Mouse (Mus musculus): ENCODE results near the gene Rps18. TPM values are rescaled to one million over a fixed set of nuclear protein-coding genes. Genes with fewer than 3 reads are reported as not detected.
A peak's percentile ranks its signal among the peaks of the same experiment; 100 is the strongest.
"Not testable (repeated sequence)": the region's sequence is repeated elsewhere in the genome, so short reads cannot be mapped to it uniquely, and the experiment has no call there.

Gene Rps18
- polyA plus RNA-seq (2014; fragmentation: Nextera tagmentation; extraction: Ambion mirVana) = 1,159 and 1,302 TPM in 2 replicates

DNA sequence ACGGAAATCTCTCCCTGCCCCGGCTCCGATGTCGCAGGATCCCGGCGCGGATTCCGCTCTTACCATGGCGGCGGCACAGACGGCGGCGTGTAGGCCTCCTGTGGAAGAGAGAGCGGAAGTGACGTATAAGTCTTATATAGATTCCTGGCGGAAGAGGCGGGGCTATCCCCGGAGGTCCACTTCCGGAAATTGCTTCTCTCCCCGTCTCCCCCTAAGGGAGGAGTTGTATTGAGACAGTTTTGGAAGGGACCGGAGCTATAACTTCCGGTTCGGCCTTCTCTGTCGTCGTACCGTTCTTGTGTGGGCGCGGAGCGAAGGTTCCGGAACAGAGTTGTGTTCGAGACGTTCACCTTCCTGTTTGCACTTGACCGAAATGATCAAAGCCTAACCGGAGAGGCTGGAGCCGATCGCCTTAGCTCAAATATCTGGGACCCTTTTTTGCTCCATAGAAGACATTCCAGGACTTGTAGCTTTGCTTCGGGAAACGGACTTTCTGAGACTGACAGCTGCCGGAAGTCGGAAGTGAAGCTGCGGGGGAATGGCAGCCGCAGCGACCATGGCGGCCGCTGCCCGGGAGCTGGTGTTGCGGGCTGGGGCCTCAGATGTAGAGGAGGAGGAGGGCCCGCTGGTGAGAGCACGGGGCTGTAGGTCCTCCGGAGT, at the start of gene Rps18, which contains the start of gene Vps52:
TSS of gene Rps18 (minus strand) at position 447 of the 660 bp plus-strand sequence.
TSS of gene Vps52 (plus strand) at position 258 of the 660 bp plus-strand sequence.
- Histone ChIP-seq H3K36me3 (ENCODE audit: control insufficient read depth, insufficient read depth, low read length) (peaks cover 24% of the 10 kb centered on the region), H3K9me3 (ENCODE audit: control insufficient read depth, low read length) (no peaks in the 10 kb centered on the region), H3K4me3 (ENCODE audit: low read depth, low read length) (peak within 1 kb of the TSS; percentile 98), H3K27me3 (ENCODE audit: control insufficient read depth, insufficient read depth, low read length) (no peaks in the 10 kb centered on the region), H3K4me1 (ENCODE audit: control insufficient read depth, insufficient read depth, low read length) (peaks cover 44% of the 10 kb centered on the region), H3K9ac (ENCODE audit: low read length) (peak within 1 kb of the TSS; percentile 99), H3K4me2 (peak within 1 kb of the TSS; percentile 99), H3K27ac (ENCODE audit: low read depth, low read length) (peak within 1 kb of the TSS; percentile 84)
- under 1% methylated on average over 50 of the region's 50 CpGs for WGBS
- DNase-seq (ENCODE audit: low spot score, missing footprints) (peak; percentile 100), ATAC-seq (ENCODE audit: low FRiP score) (peak; percentile 88)

DNA sequence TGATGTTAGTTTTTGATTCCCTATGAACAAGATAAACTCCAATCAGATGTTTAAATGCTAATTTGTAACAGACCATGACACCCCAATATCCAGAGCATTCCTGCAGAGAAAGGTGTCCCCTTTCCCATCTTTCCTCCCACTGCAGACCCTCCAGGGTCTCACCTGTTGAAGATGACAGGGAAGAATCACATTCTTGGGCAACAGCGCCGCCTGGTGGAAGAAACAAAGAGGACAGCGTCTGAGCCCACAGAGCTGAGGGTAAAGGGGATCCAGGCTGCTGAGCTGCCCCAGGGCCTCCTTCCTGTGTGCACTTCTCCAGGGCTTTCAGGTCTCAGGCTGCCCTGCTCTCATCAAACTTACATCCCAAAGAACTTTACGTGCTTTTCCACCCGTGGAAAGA, 47.6 kb upstream of the Rps18 start:
- H3K27ac ChIP-seq (ENCODE audit: low read depth, low read length) = no peak overlapping the region
- 9% methylated on average over 5 of the region's 5 CpGs for WGBS
- H3K4me1 ChIP-seq (ENCODE audit: control insufficient read depth, insufficient read depth, low read length) = no peaks in the 10 kb centered on the region
- H3K36me3 ChIP-seq (ENCODE audit: control insufficient read depth, insufficient read depth, low read length) = no peaks in the 10 kb centered on the region
- peak; percentile 96 for DNase-seq (ENCODE audit: low spot score, missing footprints)
- H3K9me3 ChIP-seq (ENCODE audit: control insufficient read depth, low read length) = no peaks in the 10 kb centered on the region
- ATAC-seq (ENCODE audit: low FRiP score) = no peak
- peaks cover 12% of the 10 kb centered on the region for H3K27me3 ChIP-seq (ENCODE audit: control insufficient read depth, insufficient read depth, low read length)
- H3K4me2 ChIP-seq = no peak overlapping the region
- no peak overlapping the region for H3K4me3 ChIP-seq (ENCODE audit: low read depth, low read length)
- H3K9ac ChIP-seq (ENCODE audit: low read length) = no peak overlapping the region

DNA sequence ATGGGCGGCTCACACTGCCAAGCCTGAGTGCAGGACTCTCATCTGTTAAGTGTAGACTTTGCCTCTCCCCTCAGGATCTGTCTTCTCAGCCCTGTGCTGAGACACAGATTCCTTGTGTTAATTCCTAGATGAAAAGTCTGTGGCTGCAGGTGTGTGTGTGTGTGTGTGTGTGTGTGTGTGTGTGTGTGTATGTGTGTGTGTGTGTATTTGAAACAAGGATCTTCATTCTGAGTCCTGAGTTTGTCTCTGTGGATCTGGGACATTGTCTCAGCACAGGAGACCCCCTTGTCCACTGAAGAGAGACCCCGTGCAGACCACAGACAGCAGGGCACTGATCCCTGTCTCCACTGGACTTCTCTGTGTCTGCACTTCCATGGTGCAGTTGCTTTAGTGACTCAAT, 45.0 kb upstream of the Rps18 start:
- not testable (repeated sequence) for H3K9me3 ChIP-seq (ENCODE audit: control insufficient read depth, low read length); H3K36me3 ChIP-seq (ENCODE audit: control insufficient read depth, insufficient read depth, low read length); H3K27ac ChIP-seq (ENCODE audit: low read depth, low read length); DNase-seq (ENCODE audit: low spot score, missing footprints); H3K4me1 ChIP-seq (ENCODE audit: control insufficient read depth, insufficient read depth, low read length); H3K4me2 ChIP-seq; H3K9ac ChIP-seq (ENCODE audit: low read length); H3K4me3 ChIP-seq (ENCODE audit: low read depth, low read length); ATAC-seq (ENCODE audit: low FRiP score)
- H3K27me3 ChIP-seq (ENCODE audit: control insufficient read depth, insufficient read depth, low read length) = peaks cover 12% of the 10 kb centered on the region
- WGBS = 58% methylated on average over 2 of the region's 2 CpGs

DNA sequence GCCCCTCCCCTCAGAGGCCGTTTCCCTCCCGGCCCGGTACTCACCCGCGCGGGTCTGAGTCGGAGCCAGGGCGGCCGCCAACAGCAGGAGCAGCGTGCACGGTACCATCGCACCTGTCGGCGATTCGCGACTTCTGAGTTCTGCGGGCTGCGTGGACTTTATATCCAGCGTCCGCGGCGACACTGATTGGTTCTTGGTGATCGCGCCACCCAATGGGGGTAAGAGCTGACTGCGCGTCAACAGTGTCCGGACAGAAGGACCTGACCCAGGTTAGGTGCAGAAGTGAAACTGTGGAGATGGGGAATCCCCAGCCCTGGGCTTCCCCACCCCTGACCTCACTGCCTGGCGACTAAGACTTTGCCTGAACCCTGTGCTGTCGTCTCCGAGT, 44.3 kb upstream of the Rps18 start, which contains the start of gene H2-K1:
TSS of gene H2-K1 (minus strand) at position 198 of the 388 bp plus-strand sequence.
- Histone ChIP-seq H3K4me2 (peak within 1 kb of the TSS; percentile 97), H3K27ac (ENCODE audit: low read depth, low read length) (no peak within 1 kb of the TSS), H3K4me3 (ENCODE audit: low read depth, low read length) (peak within 1 kb of the TSS; percentile 56), H3K4me1 (ENCODE audit: control insufficient read depth, insufficient read depth, low read length) (no peaks in the 10 kb centered on the region), H3K27me3 (ENCODE audit: control insufficient read depth, insufficient read depth, low read length) (peaks cover 12% of the 10 kb centered on the region), H3K9ac (ENCODE audit: low read length) (peak within 1 kb of the TSS; percentile 65), H3K9me3 (ENCODE audit: control insufficient read depth, low read length) (no peaks in the 10 kb centered on the region), H3K36me3 (ENCODE audit: control insufficient read depth, insufficient read depth, low read length) (no peaks in the 10 kb centered on the region)
- under 1% methylated on average over 30 of the region's 30 CpGs for WGBS
- peak; percentile 92 for DNase-seq (ENCODE audit: low spot score, missing footprints)
- ATAC-seq (ENCODE audit: low FRiP score) = peak; percentile 76

DNA sequence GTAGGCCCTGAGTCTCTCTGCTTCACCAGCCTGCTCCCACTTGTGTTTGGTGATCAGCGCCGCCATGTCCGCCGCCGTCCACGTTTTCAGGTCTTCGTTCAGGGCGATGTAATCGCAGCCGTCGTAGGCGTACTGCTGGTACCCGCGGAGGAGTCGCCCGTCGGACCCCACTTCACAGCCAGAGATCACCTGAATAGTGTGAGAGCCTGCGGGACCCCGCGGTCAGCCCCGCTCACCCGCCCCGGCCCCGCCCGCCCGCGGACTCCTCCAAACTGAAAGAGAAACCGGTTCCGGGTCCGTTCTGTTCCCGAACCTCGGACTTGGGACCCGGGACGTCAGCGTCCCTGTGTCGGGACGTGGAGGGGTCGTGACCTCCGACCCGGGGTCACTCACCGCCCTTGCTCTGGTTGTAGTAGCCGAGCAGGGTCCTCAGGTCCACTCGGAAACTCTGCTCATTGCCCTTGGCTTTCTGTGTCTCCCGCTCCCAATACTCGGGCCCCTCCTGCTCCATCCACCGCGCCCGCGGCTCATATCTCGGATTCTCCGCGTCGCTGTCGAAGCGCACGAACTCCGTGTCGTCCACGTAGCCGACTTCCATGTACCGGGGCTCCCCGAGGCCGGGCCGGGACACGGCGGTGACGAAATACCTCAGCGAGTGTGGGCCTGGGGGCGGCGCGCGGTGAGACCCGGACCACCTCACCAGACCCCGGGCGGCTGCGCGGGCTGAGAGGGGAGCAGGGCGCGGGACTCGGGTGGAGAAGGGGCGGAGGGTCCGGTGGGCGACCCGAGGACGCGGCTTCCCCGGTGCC, 43.7 kb upstream of the Rps18 start:
- H3K9me3 ChIP-seq (ENCODE audit: control insufficient read depth, low read length) = no peaks in the 10 kb centered on the region
- peak overlapping the region; percentile 97 for H3K4me2 ChIP-seq
- peak overlapping the region; percentile 65 for H3K9ac ChIP-seq (ENCODE audit: low read length)
- ATAC-seq (ENCODE audit: low FRiP score) (peak; percentile 78), DNase-seq (ENCODE audit: low spot score, missing footprints) (peak; percentile 93)
- no peak overlapping the region for H3K27ac ChIP-seq (ENCODE audit: low read depth, low read length)
- H3K36me3 ChIP-seq (ENCODE audit: control insufficient read depth, insufficient read depth, low read length) = no peaks in the 10 kb centered on the region
- peak overlapping the region; percentile 56 for H3K4me3 ChIP-seq (ENCODE audit: low read depth, low read length)
- H3K4me1 ChIP-seq (ENCODE audit: control insufficient read depth, insufficient read depth, low read length) = no peaks in the 10 kb centered on the region
- WGBS = 4% methylated on average over 87 of the region's 87 CpGs
- H3K27me3 ChIP-seq (ENCODE audit: control insufficient read depth, insufficient read depth, low read length) = peaks cover 12% of the 10 kb centered on the region

DNA sequence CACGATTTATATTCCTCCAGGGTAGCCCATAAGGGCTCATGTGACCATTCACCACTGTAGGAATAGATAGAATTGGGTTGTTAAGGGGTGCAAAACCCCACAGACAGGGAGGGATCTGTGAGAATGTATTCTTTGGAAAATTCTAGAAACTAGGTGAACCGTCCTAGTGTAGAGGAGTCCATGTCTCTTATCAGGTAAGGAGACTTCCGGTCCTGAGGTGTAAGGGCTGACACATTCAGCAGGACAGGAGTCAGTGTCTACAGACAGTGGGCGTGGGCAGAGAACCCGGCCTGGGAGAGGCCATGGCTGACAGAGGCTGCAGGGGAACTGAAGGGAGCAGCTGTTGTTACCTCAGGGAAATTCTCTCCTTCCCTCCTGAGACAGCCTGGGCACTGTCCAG, 42.9 kb upstream of the Rps18 start:
- not testable (repeated sequence) for H3K36me3 ChIP-seq (ENCODE audit: control insufficient read depth, insufficient read depth, low read length); H3K4me2 ChIP-seq; H3K27ac ChIP-seq (ENCODE audit: low read depth, low read length); H3K9ac ChIP-seq (ENCODE audit: low read length); H3K4me3 ChIP-seq (ENCODE audit: low read depth, low read length); H3K9me3 ChIP-seq (ENCODE audit: control insufficient read depth, low read length); ATAC-seq (ENCODE audit: low FRiP score); H3K4me1 ChIP-seq (ENCODE audit: control insufficient read depth, insufficient read depth, low read length)
- peak; percentile 87 for DNase-seq (ENCODE audit: low spot score, missing footprints)
- H3K27me3 ChIP-seq (ENCODE audit: control insufficient read depth, insufficient read depth, low read length) = peaks cover 12% of the 10 kb centered on the region
- 66% methylated on average over 5 of the region's 5 CpGs for WGBS

DNA sequence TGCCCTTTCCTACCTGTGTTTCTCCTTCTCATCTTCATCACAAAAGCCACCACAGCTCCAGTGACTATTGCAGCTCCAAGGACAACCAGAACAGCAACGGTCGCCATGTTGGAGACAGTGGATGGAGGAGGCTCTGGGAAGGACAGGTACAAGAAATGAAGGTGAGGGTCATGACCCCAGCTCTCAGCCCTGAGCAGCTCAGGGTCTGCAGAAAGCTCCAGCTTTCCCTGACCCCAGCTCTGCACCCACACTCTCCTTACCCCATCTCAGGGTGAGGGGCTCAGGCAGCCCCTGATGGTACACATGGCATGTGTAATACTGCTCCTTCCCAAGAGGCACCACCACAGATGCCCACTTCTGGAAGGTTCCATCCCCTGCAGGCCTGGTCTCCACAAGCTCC, 41.2 kb upstream of the Rps18 start:
- H3K9me3 ChIP-seq (ENCODE audit: control insufficient read depth, low read length); H3K4me2 ChIP-seq; H3K27ac ChIP-seq (ENCODE audit: low read depth, low read length); H3K4me3 ChIP-seq (ENCODE audit: low read depth, low read length); ATAC-seq (ENCODE audit: low FRiP score); DNase-seq (ENCODE audit: low spot score, missing footprints); H3K9ac ChIP-seq (ENCODE audit: low read length); H3K36me3 ChIP-seq (ENCODE audit: control insufficient read depth, insufficient read depth, low read length); H3K4me1 ChIP-seq (ENCODE audit: control insufficient read depth, insufficient read depth, low read length): not testable (repeated sequence)
- peaks cover 12% of the 10 kb centered on the region for H3K27me3 ChIP-seq (ENCODE audit: control insufficient read depth, insufficient read depth, low read length)
- WGBS = 85% methylated on average over 2 of the region's 2 CpGs

DNA sequence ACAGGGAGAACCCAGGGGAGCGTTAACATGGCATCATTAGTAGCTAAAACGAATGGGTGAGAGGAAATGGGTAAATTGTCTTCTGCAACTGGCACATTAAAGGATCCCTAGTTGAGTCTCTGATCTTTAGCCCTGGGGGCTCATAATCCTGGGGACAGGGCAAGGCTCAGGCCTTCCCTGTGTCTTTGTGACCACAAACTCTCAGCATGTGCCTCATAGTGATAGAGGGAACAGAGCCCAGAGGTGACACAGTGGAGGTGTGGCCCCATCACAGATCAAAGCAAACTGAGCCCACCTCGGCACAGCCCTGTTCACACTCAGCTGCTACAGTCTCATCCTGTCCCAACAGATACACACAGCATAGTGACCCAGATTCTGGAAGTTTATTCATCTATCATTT, 39.9 kb upstream of the Rps18 start:
- DNase-seq (ENCODE audit: low spot score, missing footprints) = no peak
- Histone ChIP-seq H3K36me3 (ENCODE audit: control insufficient read depth, insufficient read depth, low read length) (no peaks in the 10 kb centered on the region), H3K27me3 (ENCODE audit: control insufficient read depth, insufficient read depth, low read length) (peaks cover 12% of the 10 kb centered on the region), H3K4me1 (ENCODE audit: control insufficient read depth, insufficient read depth, low read length) (no peaks in the 10 kb centered on the region), H3K9me3 (ENCODE audit: control insufficient read depth, low read length) (no peaks in the 10 kb centered on the region), H3K27ac (ENCODE audit: low read depth, low read length) (no peak overlapping the region), H3K4me3 (ENCODE audit: low read depth, low read length) (no peak overlapping the region), H3K9ac (ENCODE audit: low read length) (no peak overlapping the region), H3K4me2 (no peak overlapping the region)
- no peak for ATAC-seq (ENCODE audit: low FRiP score)
- 76% methylated on average over 3 of the region's 3 CpGs for WGBS

DNA sequence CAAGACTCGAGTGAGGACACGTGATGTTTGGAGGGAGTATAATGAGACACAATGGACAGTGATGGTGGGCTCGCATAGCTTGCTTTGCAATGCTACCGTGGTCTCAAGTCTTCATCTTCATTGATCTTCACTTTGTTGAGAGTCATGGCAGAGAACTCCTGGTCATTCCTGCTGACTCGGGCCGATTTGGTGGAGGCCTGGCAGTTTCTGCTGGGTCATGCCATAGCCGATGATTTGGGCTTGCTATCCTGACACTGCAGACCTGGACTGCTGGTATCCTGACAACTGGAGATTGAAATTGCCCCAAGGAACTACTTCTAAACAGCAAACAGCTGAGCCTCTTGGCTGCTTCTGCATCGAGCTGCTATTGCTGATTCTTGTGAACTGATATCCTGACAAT, 39.2 kb upstream of the Rps18 start:
- H3K4me1 ChIP-seq (ENCODE audit: control insufficient read depth, insufficient read depth, low read length) = no peaks in the 10 kb centered on the region
- DNase-seq (ENCODE audit: low spot score, missing footprints) (no peak), ATAC-seq (ENCODE audit: low FRiP score) (no peak)
- WGBS = 89% methylated on average over 8 of the region's 8 CpGs
- H3K36me3 ChIP-seq (ENCODE audit: control insufficient read depth, insufficient read depth, low read length) = no peaks in the 10 kb centered on the region
- no peak overlapping the region for H3K4me3 ChIP-seq (ENCODE audit: low read depth, low read length)
- H3K9ac ChIP-seq (ENCODE audit: low read length) = no peak overlapping the region
- no peak overlapping the region for H3K27ac ChIP-seq (ENCODE audit: low read depth, low read length)
- H3K4me2 ChIP-seq = no peak overlapping the region
- H3K9me3 ChIP-seq (ENCODE audit: control insufficient read depth, low read length) = no peaks in the 10 kb centered on the region
- peaks cover 6% of the 10 kb centered on the region for H3K27me3 ChIP-seq (ENCODE audit: control insufficient read depth, insufficient read depth, low read length)

Data from midbrain, embryonic 11.5 days (tissue).